Mouse (Mus musculus) liver, adult 2 months (tissue): ENCODE measurements at regions not wholly inside any gene's neighbourhood (a gene's known extent, or its start where the extent isn't known, plus 50 kb on each side); places are given as distances from the start of the nearest gene placed in this dataset.

Experiments
- DNase-seq: peaks from one replicate; pipeline ENCODE4 v3.0.0-alpha.2; 2011; ENCODE audit warnings: low read depth, low spot score; ENCODE audit errors: extremely low read depth
- H3K27ac ChIP-seq: fragments of 200-500 bp; replicated peaks from 2 replicates; pipeline ENCODE4 v1.5.1; 2012; ENCODE audit warnings: low read depth, mild to moderate bottlenecking, control low read depth, inconsistent platforms, low read length; ENCODE audit not compliant: insufficient read depth
- H3K27me3 ChIP-seq: fragments of 200-500 bp; 2 replicates; pipeline ENCODE4 v1.6.1; 2012; ENCODE audit warnings: mild to moderate bottlenecking, moderate library complexity, low read length, inconsistent platforms; ENCODE audit not compliant: control insufficient read depth, insufficient read depth
- H3K36me3 ChIP-seq: fragments of 200-500 bp; 2 replicates; pipeline ENCODE4 v1.6.1; 2012; ENCODE audit warnings: low read length, inconsistent platforms; ENCODE audit not compliant: control insufficient read depth, insufficient read depth
- H3K4me1 ChIP-seq: fragments of 200-500 bp; 2 replicates; pipeline ENCODE4 v1.6.1; 2011; ENCODE audit warnings: low read length; ENCODE audit not compliant: control insufficient read depth, insufficient read depth
- H3K4me3 ChIP-seq: fragments of 200-500 bp; 2 replicates; pipeline ENCODE4 v1.5.1; 2011; ENCODE audit warnings: low read depth, mild to moderate bottlenecking, control low read depth, low read length, moderate library complexity; ENCODE audit not compliant: insufficient read depth
- H3K79me2 ChIP-seq: fragments of 200-500 bp; 2 replicates; pipeline ENCODE4 v1.6.1; 2012; ENCODE audit warnings: inconsistent platforms, mild to moderate bottlenecking, low read length, moderate library complexity; ENCODE audit not compliant: control insufficient read depth, insufficient read depth
- H3K9ac ChIP-seq: fragments of 200-500 bp; 2 replicates; pipeline ENCODE4 v1.6.1; 2012; ENCODE audit warnings: low read depth, mild to moderate bottlenecking, control low read depth, inconsistent platforms, low read length
- CTCF ChIP-seq: fragments of 200-500 bp; IDR thresholded peaks from 2 replicates; pipeline ENCODE4 v1.5.1; 2011; ENCODE audit warnings: low read depth, low read length, control low read depth
- POLR2A ChIP-seq: fragments of 200-500 bp; IDR thresholded peaks from 2 replicates; pipeline ENCODE4 v1.6.1; 2011; ENCODE audit warnings: low read length, control low read depth; ENCODE audit not compliant: insufficient read depth; ENCODE audit errors: extremely low read depth
- WGBS: fragments of 180-500 bp; shearing (Covaris S2); methylation state at CpG from one replicate; pipeline ENCODE4 v1.1.7; 2018; 5-methylcytosine and 5-hydroxymethylcytosine counted together

DNA sequence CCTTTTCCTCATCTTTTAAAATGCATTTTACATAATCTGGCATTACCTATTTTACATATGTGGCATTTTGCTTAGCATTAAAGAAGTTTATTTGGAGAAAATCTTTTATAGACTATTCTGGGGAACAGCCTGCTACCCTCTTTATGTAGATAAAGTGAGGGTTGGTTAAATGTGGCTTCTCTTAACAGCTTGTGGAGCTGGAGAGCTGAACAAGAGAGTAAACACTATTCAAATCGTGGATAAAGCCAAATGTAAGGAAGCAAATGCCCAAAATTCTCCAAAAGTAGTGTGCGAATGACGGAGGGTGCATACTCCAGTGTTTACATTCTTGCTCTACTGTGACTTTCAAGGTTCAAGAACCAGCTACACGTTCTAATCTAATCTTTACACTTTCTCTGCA lies 833.9 kb upstream of the Tenm2 start:
- no peaks in the 10 kb centered on the region for H3K36me3 ChIP-seq
- H3K4me3 ChIP-seq = no peak overlapping the region
- no peak for DNase-seq
- no peaks in the 10 kb centered on the region for H3K27me3 ChIP-seq
- no peaks in the 10 kb centered on the region for H3K79me2 ChIP-seq
- TF ChIP-seq CTCF = no peak
- TF ChIP-seq POLR2A = no peak
- H3K9ac ChIP-seq = no peak overlapping the region
- no peaks in the 10 kb centered on the region for H3K4me1 ChIP-seq
- no peak overlapping the region for H3K27ac ChIP-seq
- WGBS = 61% methylated on average over 4 of the region's 4 CpGs

DNA sequence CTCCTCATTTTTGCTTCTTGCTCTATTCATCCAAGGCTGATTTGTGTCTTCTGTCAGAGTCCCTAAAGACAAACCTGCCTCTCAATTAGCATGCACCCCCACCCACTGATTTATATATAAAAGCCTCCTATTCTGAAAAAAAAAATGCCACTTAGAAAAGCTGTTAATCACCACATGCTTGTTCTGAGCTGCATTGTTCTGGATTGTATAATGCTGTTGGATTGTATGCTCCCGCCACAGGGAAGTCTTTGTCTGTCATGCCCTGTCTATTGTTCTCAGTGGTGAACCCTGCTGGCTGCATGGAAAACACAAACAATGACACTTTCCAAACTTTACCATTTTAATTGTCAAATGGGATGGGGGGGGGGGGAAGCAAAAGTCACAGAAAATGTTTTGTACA lies 831.9 kb upstream of the Tenm2 start:
- whole genome bisulfite sequencing = 62% methylated on average over 1 of the region's 1 CpGs
- Histone ChIP-seq H3K27me3 (no peaks in the 10 kb centered on the region), H3K9ac (no peak overlapping the region)

DNA sequence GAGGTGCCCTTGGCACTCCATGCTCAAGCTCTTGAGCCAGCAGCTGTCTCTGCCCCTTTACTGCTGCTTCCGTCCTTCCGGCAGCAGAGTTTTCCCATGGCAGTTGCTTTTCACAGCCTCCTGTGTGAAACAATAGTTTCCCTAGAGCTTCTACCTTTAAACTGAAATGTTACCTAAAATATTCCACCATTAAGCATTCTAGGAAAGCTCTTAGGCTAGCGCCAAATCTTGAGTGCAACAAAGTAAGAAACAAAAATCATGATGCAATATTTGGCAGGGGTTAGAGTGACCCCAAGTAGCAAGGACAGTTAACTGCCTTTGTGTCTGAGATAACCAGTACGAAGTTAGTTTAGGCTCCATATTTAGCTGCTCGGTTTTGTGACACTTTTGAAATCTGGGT lies 830.3 kb upstream of the Tenm2 start:
- WGBS = 85% methylated on average over 5 of the region's 5 CpGs
- Histone ChIP-seq H3K4me1 (no peaks in the 10 kb centered on the region), H3K4me3 (no peak overlapping the region), H3K27me3 (no peaks in the 10 kb centered on the region), H3K27ac (no peak overlapping the region), H3K9ac (no peak overlapping the region), H3K79me2 (no peaks in the 10 kb centered on the region), H3K36me3 (no peaks in the 10 kb centered on the region)
- TF ChIP-seq POLR2A = no peak
- TF ChIP-seq CTCF = no peak
- no peak for DNase-seq

More for the DNA sequence above, 831.9 kb upstream of the Tenm2 start:
- H3K79me2 ChIP-seq = no peaks in the 10 kb centered on the region
- no peak for TF ChIP-seq POLR2A
- H3K27ac ChIP-seq = no peak overlapping the region
- no peak overlapping the region for H3K4me3 ChIP-seq
- H3K4me1 ChIP-seq = no peaks in the 10 kb centered on the region
- H3K36me3 ChIP-seq = no peaks in the 10 kb centered on the region
- DNase-seq = no peak

DNA sequence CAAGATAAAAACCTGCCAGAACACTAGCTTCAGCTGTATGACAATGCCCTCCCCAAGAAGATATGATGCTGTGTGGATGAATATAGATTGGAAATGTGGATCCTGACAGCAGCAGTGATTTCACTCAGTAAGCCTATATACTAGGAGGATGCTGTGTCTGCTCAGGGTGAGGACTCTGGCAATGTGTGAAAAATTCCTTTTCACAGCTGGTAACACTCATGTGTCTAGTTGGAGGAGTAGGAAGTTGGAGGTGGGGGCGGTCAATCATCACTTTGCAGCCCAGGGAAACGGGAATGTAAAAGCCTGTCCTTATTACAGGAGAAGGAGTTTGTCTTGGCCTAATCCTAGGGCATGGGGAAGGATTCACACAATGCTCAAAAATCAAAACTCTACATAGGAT lies 824.3 kb upstream of the Tenm2 start:
- no peak for TF ChIP-seq POLR2A
- TF ChIP-seq CTCF = no peak
- Histone ChIP-seq H3K79me2 (no peaks in the 10 kb centered on the region), H3K27me3 (no peaks in the 10 kb centered on the region), H3K4me1 (no peaks in the 10 kb centered on the region), H3K27ac (no peak overlapping the region), H3K9ac (no peak overlapping the region), H3K4me3 (no peak overlapping the region), H3K36me3 (no peaks in the 10 kb centered on the region)
- WGBS = 82% methylated on average over 2 of the region's 2 CpGs
- no peak for DNase-seq

DNA sequence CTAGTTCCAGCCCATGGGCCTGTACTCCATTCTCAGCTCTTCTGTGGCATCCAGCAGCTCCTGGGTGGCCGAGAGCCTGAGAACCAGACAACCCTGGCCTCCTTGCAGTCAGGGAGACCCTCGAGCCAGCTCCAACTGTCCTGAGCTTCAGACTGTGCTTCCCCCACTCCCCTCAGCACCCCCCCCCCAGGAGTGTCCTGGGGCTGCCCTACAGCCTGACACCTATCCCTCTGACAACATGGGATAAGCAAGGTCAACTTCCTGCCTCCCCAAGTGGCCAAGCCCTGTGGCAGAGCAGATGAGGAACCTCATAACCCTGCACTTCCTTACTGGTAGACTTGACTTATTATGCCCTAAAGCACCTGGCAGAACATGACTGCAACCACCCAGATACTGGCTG lies 823.1 kb upstream of the Tenm2 start:
- no peaks in the 10 kb centered on the region for H3K4me1 ChIP-seq
- no peak for DNase-seq
- no peak overlapping the region for H3K9ac ChIP-seq
- no peak overlapping the region for H3K4me3 ChIP-seq
- no peaks in the 10 kb centered on the region for H3K36me3 ChIP-seq
- TF ChIP-seq POLR2A (no peak), CTCF (no peak)
- H3K27me3 ChIP-seq = no peaks in the 10 kb centered on the region
- H3K79me2 ChIP-seq = no peaks in the 10 kb centered on the region
- no peak overlapping the region for H3K27ac ChIP-seq
- 57% methylated on average over 2 of the region's 2 CpGs for WGBS

DNA sequence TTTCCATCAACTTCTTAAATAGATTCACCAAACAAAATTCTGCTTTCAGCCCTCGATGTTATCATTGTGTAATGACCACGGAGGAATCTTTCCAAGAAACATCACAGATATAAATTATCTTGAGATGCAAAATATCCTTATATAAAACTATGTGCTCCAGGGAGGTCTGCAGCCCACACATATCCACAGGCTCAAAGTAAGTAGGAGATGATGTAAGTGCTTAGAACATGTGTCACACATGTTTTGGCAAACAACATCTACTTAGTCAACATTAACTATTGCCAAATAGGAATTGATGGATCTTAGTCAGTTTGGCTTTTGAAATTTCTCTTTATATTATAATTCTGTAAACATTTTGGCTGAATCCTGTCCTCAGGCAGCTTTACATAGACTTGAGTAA lies 800.8 kb upstream of the Tenm2 start:
- no peaks in the 10 kb centered on the region for H3K4me1 ChIP-seq
- no peaks in the 10 kb centered on the region for H3K27me3 ChIP-seq
- H3K36me3 ChIP-seq = no peaks in the 10 kb centered on the region
- DNase-seq = no peak
- H3K27ac ChIP-seq = no peak overlapping the region
- 79% methylated on average over 2 of the region's 2 CpGs for WGBS
- H3K4me3 ChIP-seq = no peak overlapping the region
- H3K9ac ChIP-seq = no peak overlapping the region
- H3K79me2 ChIP-seq = no peaks in the 10 kb centered on the region
- TF ChIP-seq POLR2A = no peak
- TF ChIP-seq CTCF = no peak
